Mouse (Mus musculus) urinary bladder, postnatal 14 days (tissue): ENCODE results near the gene Scaf8.
A peak's percentile ranks its signal among the peaks of the same experiment; 100 is the strongest.

Source experiments
- DNase-seq: peaks from one replicate; pipeline ENCODE4 v3.0.0; 2021; ENCODE audit warnings: low spot score

Scaf8 gene

GRCm38 (mm10) chr17:3207529-3208240 is 92.9 kb downstream of the Scaf8 start:
- no peak for DNase-seq

- no peak for DNase-seq
Measured at GRCm38 (mm10) chr17:3208471-3208870, 93.7 kb downstream of the Scaf8 start.

GRCm38 (mm10) chr17:3209581-3209980 is 94.8 kb downstream of the Scaf8 start:
- DNase-seq, result no peak

GRCm38 (mm10) chr17:3210134-3210533 is 95.4 kb downstream of the Scaf8 start:
- no peak for DNase-seq

- no peak for DNase-seq
Measured at GRCm38 (mm10) chr17:3212105-3212504, 97.3 kb downstream of the Scaf8 start.

- DNase-seq, result no peak
Measured at GRCm38 (mm10) chr17:3212886-3213285, 98.1 kb downstream of the Scaf8 start.

GRCm38 (mm10) chr17:3214852-3215251 is 100.1 kb downstream of the Scaf8 start:
- DNase-seq, result no peak

- DNase-seq, result no peak
Measured at GRCm38 (mm10) chr17:3217023-3217422, 102.3 kb downstream of the Scaf8 start.

- DNase-seq, result peak; percentile 24
Measured at GRCm38 (mm10) chr17:3218364-3218763, 103.6 kb downstream of the Scaf8 start.

GRCm38 (mm10) chr17:3218916-3219315 is 104.1 kb downstream of the Scaf8 start:
- no peak for DNase-seq

GRCm38 (mm10) chr17:3220201-3220600 is 105.4 kb downstream of the Scaf8 start:
- DNase-seq, result no peak

GRCm38 (mm10) chr17:3223071-3223470 is 108.3 kb downstream of the Scaf8 start:
- DNase-seq, result no peak

- DNase-seq, result no peak
Measured at GRCm38 (mm10) chr17:3223721-3224120, 108.9 kb downstream of the Scaf8 start.

- peak; percentile 90 for DNase-seq
Measured at GRCm38 (mm10) chr17:3224383-3225106, 109.8 kb downstream of the Scaf8 start.

GRCm38 (mm10) chr17:3230231-3231000 is 115.6 kb downstream of the Scaf8 start:
- DNase-seq, result peak; percentile 30

- no peak for DNase-seq
Measured at GRCm38 (mm10) chr17:3232626-3233025, 117.9 kb downstream of the Scaf8 start.

- no peak for DNase-seq
Measured at GRCm38 (mm10) chr17:3243672-3244071, 128.9 kb downstream of the Scaf8 start.

GRCm38 (mm10) chr17:3244881-3245739 is 130.3 kb downstream of the Scaf8 start:
- no peak for DNase-seq

GRCm38 (mm10) chr17:3246665-3247370 is 132.0 kb downstream of the Scaf8 start:
- DNase-seq, result no peak
